Mouse (Mus musculus): ENCODE measurements around the gene Uba3. TPM values are rescaled to one million over a fixed set of nuclear protein-coding genes. Genes with fewer than 3 reads are reported as not detected.

Gene Uba3
- polyA plus RNA-seq, 1 experiment from 2014 or later, result 102 TPM

DNA sequence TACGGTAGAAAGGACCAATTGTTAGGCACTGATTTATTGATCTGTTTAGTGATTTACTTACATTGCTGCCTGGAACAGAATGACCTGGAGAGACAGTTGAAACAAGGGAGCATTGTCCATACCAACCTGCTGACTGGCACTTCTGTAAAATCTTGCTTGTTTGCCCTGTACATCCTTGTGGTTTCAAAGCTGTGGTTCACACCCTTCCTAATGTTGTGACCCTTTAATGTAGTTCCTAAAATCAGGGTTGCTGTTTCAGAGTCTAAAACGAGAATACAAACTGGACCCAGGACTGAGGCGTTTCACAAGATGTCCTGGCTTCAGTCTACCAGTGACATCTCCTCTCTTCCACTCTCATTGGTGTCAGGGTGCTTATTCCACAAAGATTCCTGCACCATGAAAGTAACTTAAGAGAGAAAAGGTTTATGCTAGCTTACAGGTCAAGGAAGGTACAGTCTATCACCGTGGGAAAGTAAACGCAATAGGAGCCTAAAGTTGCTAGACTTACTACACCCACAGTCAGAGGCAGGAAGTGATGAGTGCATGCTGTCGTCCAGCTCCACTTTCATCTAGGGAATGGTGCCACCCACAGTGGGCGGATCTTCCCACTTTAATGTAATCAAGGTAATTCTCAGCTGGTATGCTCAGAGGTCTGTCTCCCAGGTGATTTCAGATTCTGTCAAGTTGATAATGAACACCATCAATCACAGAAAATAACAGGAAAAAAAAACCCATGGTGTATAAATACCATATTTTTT is 29.6 kb upstream of the Uba3 start:
- Histone ChIP-seq H3K4me3 (ENCODE audit: low read depth, low read length) (no peak overlapping the region), H3K27ac (replicated peaks; ENCODE audit: low read depth, low read length) (no peak overlapping the region), H3K4me1 (ENCODE audit: control insufficient read depth, insufficient read depth, low read length) (no peaks in the 10 kb centered on the region), H3K4me2 (ENCODE audit: low read depth, severe bottlenecking) (no peak overlapping the region), H3K36me3 (ENCODE audit: control insufficient read depth, insufficient read depth, low read length) (no peaks in the 10 kb centered on the region), H3K9me3 (ENCODE audit: control insufficient read depth, low read length) (no peaks in the 10 kb centered on the region), H3K9ac (ENCODE audit: low read length) (no peak overlapping the region), H3K27me3 (ENCODE audit: control insufficient read depth, insufficient read depth, low read length) (no peaks in the 10 kb centered on the region)
- no peak for ATAC-seq (ENCODE audit: insufficient number of reproducible peaks, low FRiP score, low TSS enrichment, low read depth)
- DNase-seq (ENCODE audit: low spot score), result no peak
- 87% methylated on average over 7 of the region's 7 CpGs for WGBS

DNA sequence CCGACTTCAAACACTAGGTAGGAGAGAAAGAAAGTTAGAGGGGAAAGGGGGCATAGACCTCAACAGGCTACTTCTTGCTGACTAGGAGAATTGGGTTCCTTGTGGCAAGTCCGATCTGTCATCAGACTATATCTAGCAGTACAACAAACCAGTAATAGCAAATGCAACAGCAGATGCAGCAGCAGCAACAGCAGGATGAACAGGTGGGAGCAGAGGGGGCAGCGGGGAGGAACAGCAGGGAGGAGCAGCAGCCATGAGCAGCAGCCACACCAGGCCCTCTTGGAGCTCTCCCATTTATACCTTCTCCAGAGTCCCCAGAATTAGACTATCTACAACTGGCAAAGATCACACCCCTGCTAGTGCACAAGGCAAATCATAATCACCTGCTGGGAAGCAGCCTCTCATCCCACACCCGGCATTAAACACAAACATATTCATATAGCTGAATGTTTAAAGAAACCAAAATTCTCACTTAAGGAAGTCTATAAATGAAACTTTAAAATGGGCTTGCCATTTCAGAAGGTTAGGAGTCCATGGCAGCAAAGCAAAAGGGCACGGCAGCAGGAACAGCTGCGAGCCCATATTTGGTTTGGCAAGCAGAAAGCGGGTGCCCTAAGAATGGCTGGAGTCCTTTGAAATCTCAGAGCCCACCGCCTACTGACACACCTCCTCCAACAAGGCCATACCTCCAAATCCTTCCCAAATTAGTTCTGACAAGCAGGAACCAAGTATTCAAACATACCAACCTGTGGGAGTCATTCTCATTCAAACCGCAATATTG is 21.8 kb upstream of the Uba3 start:
- H3K27me3 ChIP-seq (ENCODE audit: control insufficient read depth, insufficient read depth, low read length), result no peaks in the 10 kb centered on the region

DNA sequence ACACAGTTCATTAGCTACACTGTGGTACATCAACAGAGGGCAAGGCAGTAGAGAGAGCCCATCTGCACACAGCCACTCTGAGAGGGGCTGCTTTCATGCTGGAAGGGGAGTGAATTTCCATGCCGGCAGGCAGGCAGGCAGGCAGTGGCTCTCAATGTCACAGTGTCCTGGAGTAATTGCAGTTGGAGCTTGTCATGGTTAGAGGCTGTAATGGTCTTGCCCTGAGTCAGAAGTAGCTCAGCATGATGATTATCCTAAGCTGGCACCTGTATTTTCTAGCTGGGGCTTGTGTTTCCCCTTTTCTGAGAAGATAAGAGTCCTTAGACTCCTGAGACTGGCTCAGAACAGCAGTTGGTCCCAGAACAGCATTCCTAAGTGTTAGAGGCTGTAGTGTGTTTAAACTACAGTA is 20.6 kb upstream of the Uba3 start:
- H3K27me3 ChIP-seq (ENCODE audit: control insufficient read depth, insufficient read depth, low read length), result no peaks in the 10 kb centered on the region
- ATAC-seq (ENCODE audit: insufficient number of reproducible peaks, low FRiP score, low TSS enrichment, low read depth), result no peak
- no peaks in the 10 kb centered on the region for H3K9me3 ChIP-seq (ENCODE audit: control insufficient read depth, low read length)
- H3K4me1 ChIP-seq (ENCODE audit: control insufficient read depth, insufficient read depth, low read length), result 0 out of 2 replicates have a peak, but pooled peaks cover 2% of the 10 kb centered on the region
- no peak overlapping the region for H3K4me2 ChIP-seq (ENCODE audit: low read depth, severe bottlenecking)
- DNase-seq (ENCODE audit: low spot score), result no peak
- 0 out of 2 replicates have a peak, but pooled peaks cover 2% of the 10 kb centered on the region for H3K36me3 ChIP-seq (ENCODE audit: control insufficient read depth, insufficient read depth, low read length)
- no peak overlapping the region for H3K27ac ChIP-seq (replicated peaks; ENCODE audit: low read depth, low read length)
- H3K9ac ChIP-seq (ENCODE audit: low read length), result no peak overlapping the region
- no peak overlapping the region for H3K4me3 ChIP-seq (ENCODE audit: low read depth, low read length)
- 50% methylated on average over 1 of the region's 1 CpGs for WGBS

More for the DNA sequence above, 21.8 kb upstream of the Uba3 start:
- WGBS, result 94% methylated on average over 9 of the region's 9 CpGs
- Histone ChIP-seq H3K27ac (replicated peaks; ENCODE audit: low read depth, low read length) (no peak overlapping the region), H3K4me3 (ENCODE audit: low read depth, low read length) (no peak overlapping the region), H3K4me2 (ENCODE audit: low read depth, severe bottlenecking) (no peak overlapping the region), H3K4me1 (ENCODE audit: control insufficient read depth, insufficient read depth, low read length) (no peaks in the 10 kb centered on the region), H3K9me3 (ENCODE audit: control insufficient read depth, low read length) (no peaks in the 10 kb centered on the region), H3K36me3 (ENCODE audit: control insufficient read depth, insufficient read depth, low read length) (0 out of 2 replicates have a peak, but pooled peaks cover 2% of the 10 kb centered on the region), H3K9ac (ENCODE audit: low read length) (no peak overlapping the region)
- ATAC-seq (ENCODE audit: insufficient number of reproducible peaks, low FRiP score, low TSS enrichment, low read depth), result no peak
- DNase-seq (ENCODE audit: low spot score), result no peak

DNA sequence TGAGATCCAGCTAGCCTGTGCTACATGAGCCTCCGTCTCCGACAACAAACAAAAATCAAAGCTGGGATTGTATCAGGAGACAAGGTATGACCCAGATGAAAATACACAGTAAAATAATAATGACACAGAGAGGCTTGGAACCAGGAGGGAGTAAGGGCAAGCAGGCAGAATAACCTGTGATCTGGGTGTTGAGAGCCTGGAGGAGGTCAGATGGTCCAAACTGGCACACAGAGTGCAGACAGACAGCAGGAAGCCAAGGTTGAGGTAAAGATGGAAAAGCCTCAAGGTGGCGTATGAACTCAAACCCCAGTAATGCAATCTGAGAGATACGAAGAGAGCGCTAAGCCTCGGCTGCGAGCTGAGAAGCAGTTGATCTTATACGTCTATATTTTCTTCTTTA is 19.1 kb upstream of the Uba3 start:
- H3K36me3 ChIP-seq (ENCODE audit: control insufficient read depth, insufficient read depth, low read length), result no peaks in the 10 kb centered on the region
- H3K4me3 ChIP-seq (ENCODE audit: low read depth, low read length), result no peak overlapping the region
- H3K27ac ChIP-seq (replicated peaks; ENCODE audit: low read depth, low read length), result no peak overlapping the region
- no peak overlapping the region for H3K9ac ChIP-seq (ENCODE audit: low read length)
- H3K4me2 ChIP-seq (ENCODE audit: low read depth, severe bottlenecking), result no peak overlapping the region
- 0 out of 2 replicates have a peak, but pooled peaks cover 2% of the 10 kb centered on the region for H3K4me1 ChIP-seq (ENCODE audit: control insufficient read depth, insufficient read depth, low read length)
- no peaks in the 10 kb centered on the region for H3K9me3 ChIP-seq (ENCODE audit: control insufficient read depth, low read length)
- DNase-seq (ENCODE audit: low spot score), result no peak
- 93% methylated on average over 8 of the region's 8 CpGs for WGBS
- no peak for ATAC-seq (ENCODE audit: insufficient number of reproducible peaks, low FRiP score, low TSS enrichment, low read depth)
- H3K27me3 ChIP-seq (ENCODE audit: control insufficient read depth, insufficient read depth, low read length), result no peaks in the 10 kb centered on the region

DNA sequence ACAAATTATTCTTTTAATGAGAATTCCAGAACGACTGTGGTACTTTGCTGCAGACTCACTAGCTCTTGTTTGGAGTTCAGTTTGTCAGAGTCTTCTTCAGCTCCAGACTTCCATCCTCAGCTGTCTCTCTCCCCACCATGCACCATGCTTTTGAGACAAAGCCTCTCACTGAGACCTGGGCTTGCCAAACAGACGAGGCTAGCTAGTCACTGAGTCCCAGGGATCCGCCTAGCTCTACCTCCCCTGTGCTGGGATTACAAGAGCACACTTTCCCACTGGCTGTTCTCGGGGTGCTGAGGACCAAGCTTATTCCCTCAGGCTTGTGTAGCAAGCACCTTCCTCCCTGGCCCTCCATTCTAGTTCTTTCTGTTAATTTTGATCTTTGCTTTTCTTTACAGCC is 18.1 kb upstream of the Uba3 start:
- no peak overlapping the region for H3K4me2 ChIP-seq (ENCODE audit: low read depth, severe bottlenecking)
- no peaks in the 10 kb centered on the region for H3K9me3 ChIP-seq (ENCODE audit: control insufficient read depth, low read length)
- no peaks in the 10 kb centered on the region for H3K36me3 ChIP-seq (ENCODE audit: control insufficient read depth, insufficient read depth, low read length)
- H3K4me3 ChIP-seq (ENCODE audit: low read depth, low read length), result no peak overlapping the region
- whole genome bisulfite sequencing, result 80% methylated on average over 4 of the region's 4 CpGs
- ATAC-seq (ENCODE audit: insufficient number of reproducible peaks, low FRiP score, low TSS enrichment, low read depth) (no peak), DNase-seq (ENCODE audit: low spot score) (no peak)
- H3K27me3 ChIP-seq (ENCODE audit: control insufficient read depth, insufficient read depth, low read length), result no peaks in the 10 kb centered on the region
- no peak overlapping the region for H3K9ac ChIP-seq (ENCODE audit: low read length)
- H3K27ac ChIP-seq (replicated peaks; ENCODE audit: low read depth, low read length), result no peak overlapping the region
- 0 out of 2 replicates have a peak, but pooled peaks cover 2% of the 10 kb centered on the region for H3K4me1 ChIP-seq (ENCODE audit: control insufficient read depth, insufficient read depth, low read length)

DNA sequence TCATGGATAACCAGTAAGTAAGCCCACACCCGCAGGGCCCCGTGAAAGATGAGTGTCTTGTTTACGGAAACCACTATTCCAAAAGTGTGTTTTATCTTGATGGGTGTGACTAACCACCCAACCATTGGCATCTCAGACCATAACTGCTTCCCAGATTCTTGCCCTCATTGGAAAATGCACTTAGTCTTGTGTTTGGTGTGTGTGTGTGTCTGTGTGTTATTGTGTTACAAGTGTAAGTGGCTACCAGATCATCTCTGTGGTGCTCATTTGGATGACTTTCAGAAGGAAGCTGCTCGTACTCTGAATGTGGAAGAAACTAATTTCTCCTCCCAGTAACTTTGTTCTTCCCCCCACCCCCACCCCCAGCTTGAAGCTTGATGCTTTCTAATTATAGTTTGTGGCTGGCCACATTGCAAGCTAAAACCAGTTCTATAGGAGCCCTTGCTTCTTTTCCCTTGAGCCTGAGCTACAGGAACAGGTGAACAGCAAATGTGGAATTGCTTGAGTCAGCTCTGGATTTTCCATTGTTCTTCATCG is 17.6 kb upstream of the Uba3 start:
- Histone ChIP-seq H3K9me3 (ENCODE audit: control insufficient read depth, low read length) (no peaks in the 10 kb centered on the region), H3K27me3 (ENCODE audit: control insufficient read depth, insufficient read depth, low read length) (no peaks in the 10 kb centered on the region), H3K9ac (ENCODE audit: low read length) (no peak overlapping the region), H3K4me2 (ENCODE audit: low read depth, severe bottlenecking) (no peak overlapping the region), H3K4me3 (ENCODE audit: low read depth, low read length) (no peak overlapping the region), H3K27ac (replicated peaks; ENCODE audit: low read depth, low read length) (no peak overlapping the region), H3K36me3 (ENCODE audit: control insufficient read depth, insufficient read depth, low read length) (no peaks in the 10 kb centered on the region), H3K4me1 (ENCODE audit: control insufficient read depth, insufficient read depth, low read length) (0 out of 2 replicates have a peak, but pooled peaks cover 2% of the 10 kb centered on the region)
- DNase-seq (ENCODE audit: low spot score) (no peak), ATAC-seq (ENCODE audit: insufficient number of reproducible peaks, low FRiP score, low TSS enrichment, low read depth) (no peak)
- WGBS, result 70% methylated on average over 5 of the region's 5 CpGs

DNA sequence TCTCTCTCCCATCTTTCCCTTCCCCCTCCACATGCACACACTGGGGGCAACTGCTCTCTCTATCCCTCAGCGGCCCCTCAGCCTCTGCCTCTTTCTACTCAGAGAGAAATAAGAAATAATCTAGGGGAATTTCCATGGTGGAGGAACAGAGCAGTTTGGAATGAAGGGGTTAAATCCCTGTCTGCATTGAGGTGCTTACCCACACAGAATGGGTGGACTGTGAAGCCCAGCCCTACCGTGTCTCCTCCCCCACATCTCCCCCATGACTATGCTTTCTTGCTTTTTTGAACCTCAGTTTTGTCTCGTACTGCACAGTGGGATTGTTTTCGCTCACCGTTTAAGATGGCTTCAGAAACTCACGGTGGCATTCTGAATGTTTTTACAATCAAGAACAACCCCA is 16.9 kb upstream of the Uba3 start:
- Histone ChIP-seq H3K4me1 (ENCODE audit: control insufficient read depth, insufficient read depth, low read length) (0 out of 2 replicates have a peak, but pooled peaks cover 2% of the 10 kb centered on the region), H3K9me3 (ENCODE audit: control insufficient read depth, low read length) (no peaks in the 10 kb centered on the region), H3K36me3 (ENCODE audit: control insufficient read depth, insufficient read depth, low read length) (no peaks in the 10 kb centered on the region), H3K27me3 (ENCODE audit: control insufficient read depth, insufficient read depth, low read length) (no peaks in the 10 kb centered on the region), H3K4me2 (ENCODE audit: low read depth, severe bottlenecking) (no peak overlapping the region), H3K9ac (ENCODE audit: low read length) (no peak overlapping the region), H3K27ac (replicated peaks; ENCODE audit: low read depth, low read length) (no peak overlapping the region), H3K4me3 (ENCODE audit: low read depth, low read length) (no peak overlapping the region)
- DNase-seq (ENCODE audit: low spot score), result no peak
- ATAC-seq (ENCODE audit: insufficient number of reproducible peaks, low FRiP score, low TSS enrichment, low read depth), result peak; percentile 9; the same call in 1 of the 2 replicates
- 54% methylated on average over 6 of the region's 6 CpGs for WGBS

DNA sequence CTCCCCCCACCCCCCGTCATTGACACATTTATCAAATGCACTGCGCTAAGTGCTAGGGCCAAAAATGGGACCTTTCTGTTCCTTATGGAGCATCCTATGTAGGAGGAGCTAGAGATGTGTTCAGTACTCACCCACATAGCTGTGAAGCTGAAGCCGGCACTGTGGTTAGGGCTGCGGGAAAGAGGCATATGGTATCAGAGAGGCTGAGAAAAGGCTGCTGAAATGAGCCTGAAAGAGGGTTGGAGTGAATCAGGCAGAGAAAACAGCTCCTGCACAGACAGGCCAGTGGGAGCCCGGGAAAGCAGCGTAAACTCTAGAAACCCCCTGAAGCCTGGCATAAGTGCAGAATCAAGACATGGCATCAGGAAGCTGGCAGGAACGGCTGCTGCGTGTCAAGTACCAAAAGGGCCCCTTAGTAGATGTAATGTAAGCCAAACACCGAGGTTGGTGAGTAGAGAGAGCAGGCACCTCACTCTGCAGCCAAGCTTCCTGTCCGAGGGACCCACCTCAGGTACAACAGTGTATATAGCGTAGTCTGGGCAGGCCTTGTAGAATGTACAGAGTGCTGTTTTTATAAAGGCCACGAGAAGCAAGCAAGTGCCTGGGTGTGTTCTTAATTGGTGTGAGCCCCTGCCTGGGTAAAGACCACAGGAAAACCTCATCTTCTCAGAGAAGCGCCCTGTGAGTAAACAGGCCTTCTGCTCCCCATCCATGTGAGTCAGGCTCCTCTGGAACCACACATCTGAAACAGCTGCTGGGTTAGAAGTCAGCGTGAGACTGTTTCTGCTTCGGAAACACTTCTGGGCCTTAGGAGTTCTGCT is 16.0 kb upstream of the Uba3 start:
- DNase-seq (ENCODE audit: low spot score) (no peak), ATAC-seq (ENCODE audit: insufficient number of reproducible peaks, low FRiP score, low TSS enrichment, low read depth) (0 out of 2 replicates have a peak, but pooled peaks have one; percentile 62)
- Histone ChIP-seq H3K9me3 (ENCODE audit: control insufficient read depth, low read length) (no peaks in the 10 kb centered on the region), H3K4me1 (ENCODE audit: control insufficient read depth, insufficient read depth, low read length) (0 out of 2 replicates have a peak, but pooled peaks cover 2% of the 10 kb centered on the region), H3K9ac (ENCODE audit: low read length) (no peak overlapping the region), H3K27ac (replicated peaks; ENCODE audit: low read depth, low read length) (no peak overlapping the region), H3K27me3 (ENCODE audit: control insufficient read depth, insufficient read depth, low read length) (no peaks in the 10 kb centered on the region), H3K36me3 (ENCODE audit: control insufficient read depth, insufficient read depth, low read length) (no peaks in the 10 kb centered on the region), H3K4me3 (ENCODE audit: low read depth, low read length) (no peak overlapping the region), H3K4me2 (ENCODE audit: low read depth, severe bottlenecking) (no peak overlapping the region)
- WGBS, result 72% methylated on average over 15 of the region's 15 CpGs
